Mouse (Mus musculus) splenic B cell, adult 2 months (primary cell): Measurements from ENCODE around the gene Rpl38.
A peak's percentile ranks its signal among the peaks of the same experiment; 100 is the strongest.
"Not testable (repeated sequence)": the region's sequence is repeated elsewhere in the genome, so short reads cannot be mapped to it uniquely, and the experiment has no call there.

Experiments used
- DNase-seq: peaks from one replicate; pipeline ENCODE4 v3.0.0-alpha.2; 2011; ENCODE audit warnings: low read depth, low spot score
- H3K27me3 ChIP-seq: 2 replicates; pipeline ENCODE4 v1.6.1; 2012; ENCODE audit warnings: mild to moderate bottlenecking, low read length, moderate library complexity, mixed read lengths; ENCODE audit not compliant: control insufficient read depth, poor library complexity, insufficient read depth, severe bottlenecking
- H3K36me3 ChIP-seq: 2 replicates; pipeline ENCODE4 v1.6.1; 2012; ENCODE audit warnings: mild to moderate bottlenecking, low read length, moderate library complexity, mixed read lengths; ENCODE audit not compliant: control insufficient read depth, poor library complexity, insufficient read depth, severe bottlenecking

Rpl38 gene

GRCm38 (mm10) chr11:114667932-114668285 lies 415 bp upstream of the Rpl38 start:
- H3K27me3 ChIP-seq: not testable (repeated sequence)
- peak; percentile 59 for DNase-seq

DNA sequence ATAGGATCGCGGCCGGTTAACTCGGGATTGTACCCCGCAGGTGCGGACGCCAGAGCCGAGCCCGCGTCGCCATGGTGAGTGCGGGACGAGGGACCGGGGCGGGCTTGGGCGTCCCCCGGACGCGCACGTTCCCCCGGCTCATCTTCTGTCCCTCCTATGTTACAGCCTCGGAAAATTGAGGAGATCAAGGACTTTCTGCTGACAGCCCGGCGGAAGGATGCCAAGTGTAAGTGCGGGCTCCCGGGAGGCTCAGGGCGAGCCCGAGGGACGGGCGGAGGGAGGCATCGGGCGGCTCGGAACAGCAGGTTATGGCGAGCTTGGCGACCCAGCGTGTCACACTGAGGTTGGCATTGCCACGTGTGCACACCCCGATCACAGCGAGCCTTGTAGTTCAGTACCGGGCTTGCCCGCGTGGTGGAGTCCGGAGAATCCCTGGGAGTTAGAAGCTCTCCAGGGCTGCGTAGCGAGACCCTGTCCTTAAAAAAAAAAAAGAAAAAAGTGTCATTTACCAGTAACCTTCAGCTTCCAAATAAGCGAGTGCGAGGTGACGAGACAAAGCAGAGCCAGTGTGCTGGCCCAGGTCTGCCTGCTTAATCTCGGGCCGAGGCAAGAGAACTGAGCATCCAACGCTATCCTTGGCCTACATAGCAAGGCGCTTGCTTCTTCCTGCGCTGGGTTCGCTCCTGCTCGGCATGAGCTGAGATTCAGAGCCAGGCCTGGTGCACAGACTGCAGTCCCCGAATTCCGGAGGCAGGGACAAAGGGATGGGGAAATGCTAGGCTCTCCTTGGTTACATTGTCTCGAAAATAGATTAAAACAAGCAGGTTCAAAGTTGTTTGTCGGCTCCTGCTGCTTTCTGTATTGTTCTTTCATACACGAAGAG lies 658 bp downstream of the Rpl38 start:
- Histone ChIP-seq H3K36me3 (peaks cover 15% of the 10 kb centered on the region), H3K27me3 (no peaks in the 10 kb centered on the region)
- peak; percentile 78 for DNase-seq

More at GRCm38 (mm10) chr11:114667932-114668285, 415 bp upstream of the Rpl38 start:
- peaks cover 15% of the 10 kb centered on the region for H3K36me3 ChIP-seq

GRCm38 (mm10) chr11:114669651-114670168 lies 1.4 kb downstream of the Rpl38 start:
- H3K27me3 ChIP-seq: no peaks in the 10 kb centered on the region
- DNase-seq: peak; percentile 37
- peaks cover 15% of the 10 kb centered on the region for H3K36me3 ChIP-seq

- H3K27me3 ChIP-seq: no peaks in the 10 kb centered on the region
- no peak for DNase-seq
- peaks cover 15% of the 10 kb centered on the region for H3K36me3 ChIP-seq
Measured at GRCm38 (mm10) chr11:114671147-114671546, 2.8 kb downstream of the Rpl38 start.

GRCm38 (mm10) chr11:114672794-114673718 lies 4.7 kb downstream of the Rpl38 start:
- H3K27me3 ChIP-seq: no peaks in the 10 kb centered on the region
- DNase-seq: peak; percentile 62
- peaks cover 15% of the 10 kb centered on the region for H3K36me3 ChIP-seq

GRCm38 (mm10) chr11:114673719-114674050 lies 5.4 kb downstream of the Rpl38 start:
- Histone ChIP-seq H3K27me3 (no peaks in the 10 kb centered on the region), H3K36me3 (peaks cover 15% of the 10 kb centered on the region)
- no peak for DNase-seq

GRCm38 (mm10) chr11:114674180-114674579 lies 5.9 kb downstream of the Rpl38 start:
- H3K36me3 ChIP-seq: peaks cover 15% of the 10 kb centered on the region
- no peak for DNase-seq
- H3K27me3 ChIP-seq: no peaks in the 10 kb centered on the region

GRCm38 (mm10) chr11:114674796-114675195 lies 6.5 kb downstream of the Rpl38 start:
- peaks cover 15% of the 10 kb centered on the region for H3K36me3 ChIP-seq
- not testable (repeated sequence) for DNase-seq, H3K27me3 ChIP-seq

DNA sequence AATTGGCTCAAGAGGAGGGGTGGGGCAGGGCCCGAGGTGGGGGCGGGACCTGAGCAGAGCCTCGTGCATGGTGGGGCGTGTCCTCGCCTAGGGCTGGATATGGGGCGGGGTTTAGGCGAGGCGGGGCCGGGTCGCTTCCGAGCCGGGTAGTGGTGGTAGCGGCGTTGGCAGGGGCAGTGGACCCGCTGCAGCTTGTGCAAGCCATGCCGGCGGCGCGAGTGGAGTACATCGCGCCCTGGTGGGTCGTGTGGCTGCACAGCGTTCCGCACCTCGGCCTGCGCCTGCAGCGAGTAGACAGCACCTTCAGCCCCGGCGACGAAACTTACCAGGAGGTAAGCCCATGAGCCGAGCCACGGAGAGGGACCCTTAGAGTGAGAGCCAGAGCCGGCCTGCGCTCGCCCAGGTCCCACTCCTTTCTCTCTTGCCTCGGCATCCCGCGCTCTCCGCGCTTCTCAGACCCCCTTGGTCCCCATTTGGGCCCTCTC lies 7.1 kb downstream of the Rpl38 start, which contains the start of gene Ttyh2:
Gene Ttyh2, plus strand, starts transcription at position 91 of the 485 bp plus-strand sequence.
- Histone ChIP-seq H3K27me3 (no peaks in the 10 kb centered on the region), H3K36me3 (peaks cover 12% of the 10 kb centered on the region)
- DNase-seq: peak; percentile 76

DNA sequence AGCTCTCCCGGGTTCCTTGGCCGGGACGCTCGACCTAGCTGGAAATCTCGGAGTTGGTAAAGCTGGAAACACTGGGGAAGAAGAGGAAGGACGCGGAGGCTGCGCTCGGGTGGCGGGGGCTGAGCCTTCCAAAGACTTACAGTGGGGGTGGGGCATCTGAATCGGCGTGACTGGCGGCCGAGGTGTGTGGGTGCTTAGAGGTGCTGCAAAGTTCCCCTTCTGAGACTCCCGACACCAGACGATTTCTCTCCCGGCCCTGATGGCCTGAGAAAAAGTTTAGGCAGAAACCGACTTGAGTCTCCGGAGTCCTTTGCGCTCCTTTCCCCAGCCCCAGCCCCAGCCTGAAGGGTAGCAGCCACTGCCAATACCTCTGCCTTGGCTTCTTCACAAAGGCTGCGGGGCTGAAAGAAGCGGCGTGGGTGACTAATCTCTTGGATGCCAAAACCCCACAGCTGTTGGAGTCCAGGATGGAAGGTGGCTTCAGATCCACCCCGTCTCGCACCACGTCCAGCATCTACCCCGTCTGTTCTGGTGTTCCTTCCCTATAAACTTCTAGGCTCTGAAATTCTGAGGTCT lies 7.6 kb downstream of the Rpl38 start:
- Histone ChIP-seq H3K27me3 (no peaks in the 10 kb centered on the region), H3K36me3 (peaks cover 8% of the 10 kb centered on the region)
- peak; percentile 47 for DNase-seq

DNA sequence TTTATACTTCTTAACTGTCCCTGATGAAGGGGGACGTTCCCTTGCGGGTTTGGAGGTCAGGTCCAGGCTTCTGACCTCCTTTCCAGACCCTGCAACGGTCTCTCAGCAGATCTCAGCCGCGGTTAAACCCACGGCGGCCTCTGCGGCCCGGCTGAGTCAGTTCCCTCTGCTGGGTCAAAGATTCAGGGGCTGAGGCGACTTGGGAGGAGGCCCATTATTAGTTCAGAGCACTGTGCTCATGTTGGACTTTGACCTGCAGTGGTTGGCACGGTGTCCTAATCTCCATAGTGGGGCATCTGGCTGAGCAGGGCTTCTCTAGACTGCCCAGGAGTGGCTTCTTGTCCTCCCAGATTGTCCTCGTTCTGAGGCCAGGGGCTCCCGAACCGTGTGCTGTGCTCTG lies 8.1 kb downstream of the Rpl38 start:
- Histone ChIP-seq H3K27me3 (no peaks in the 10 kb centered on the region), H3K36me3 (peaks cover 7% of the 10 kb centered on the region)
- no peak for DNase-seq

DNA sequence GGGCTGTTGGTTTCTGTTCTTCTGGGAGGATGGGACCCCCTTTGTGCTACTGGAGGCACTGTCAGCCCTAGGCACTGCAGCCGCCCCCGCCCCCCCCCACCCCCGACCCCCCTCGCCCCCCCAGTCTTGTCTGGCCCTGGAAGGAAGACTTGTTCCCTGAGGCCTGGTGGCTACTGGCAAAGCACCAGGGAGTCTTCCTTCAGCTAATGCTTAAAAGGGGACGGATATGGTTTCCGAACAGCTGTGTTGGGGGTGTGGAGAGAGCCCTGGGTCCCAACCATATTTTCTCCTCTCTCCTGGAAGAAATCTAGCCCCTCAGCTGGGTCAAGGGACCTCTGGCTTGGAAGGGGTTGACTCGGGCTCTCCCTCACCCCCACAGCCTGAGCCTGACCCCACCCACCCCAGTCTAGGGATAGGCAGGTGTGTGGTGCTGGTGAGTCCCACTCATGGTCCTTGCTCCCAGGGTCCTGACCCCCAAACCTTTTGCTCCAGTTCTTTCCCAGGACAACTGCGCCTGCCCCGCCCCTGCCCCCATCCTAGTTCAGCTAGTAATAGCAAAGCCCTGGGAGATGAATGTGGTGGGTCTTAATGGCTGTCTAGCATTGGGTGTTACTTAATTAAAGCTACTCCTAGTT lies 8.7 kb downstream of the Rpl38 start:
- Histone ChIP-seq H3K36me3 (peaks cover 6% of the 10 kb centered on the region; the same call in 1 of the 2 replicates), H3K27me3 (no peaks in the 10 kb centered on the region)
- no peak for DNase-seq

- DNase-seq: no peak
- no peaks in the 10 kb centered on the region for H3K36me3 ChIP-seq
- no peaks in the 10 kb centered on the region for H3K27me3 ChIP-seq
Measured at GRCm38 (mm10) chr11:114679582-114679981, 11.3 kb downstream of the Rpl38 start.

- no peaks in the 10 kb centered on the region for H3K27me3 ChIP-seq
- DNase-seq: no peak
- no peaks in the 10 kb centered on the region for H3K36me3 ChIP-seq
Measured at GRCm38 (mm10) chr11:114680291-114680690, 12.0 kb downstream of the Rpl38 start.
